Mouse (Mus musculus) T-cell, adult 2 months (primary cell): ENCODE data around the gene Gm19345.

Source experiments
- DNase-seq: peaks from one replicate; pipeline ENCODE4 v3.0.0; 2022; ENCODE audit warnings: low spot score

Gm19345 gene

GRCm38 (mm10) chr7:19829694-19830093 lies 22.1 kb upstream of the Gm19345 start:
- no peak for DNase-seq

GRCm38 (mm10) chr7:19830682-19831156 lies 21.1 kb upstream of the Gm19345 start:
- no peak for DNase-seq

- no peak for DNase-seq
Measured at GRCm38 (mm10) chr7:19831837-19832236, 20.0 kb upstream of the Gm19345 start.

GRCm38 (mm10) chr7:19834055-19834454 lies 17.7 kb upstream of the Gm19345 start:
- no peak for DNase-seq

GRCm38 (mm10) chr7:19836843-19837242 lies 15.0 kb upstream of the Gm19345 start:
- no peak for DNase-seq

- DNase-seq, result no peak
Measured at GRCm38 (mm10) chr7:19840371-19840770, 11.4 kb upstream of the Gm19345 start.

GRCm38 (mm10) chr7:19840936-19841335 lies 10.9 kb upstream of the Gm19345 start:
- no peak for DNase-seq

GRCm38 (mm10) chr7:19841686-19842413 lies 10.0 kb upstream of the Gm19345 start:
- peak; percentile 17 for DNase-seq

- no peak for DNase-seq
Measured at GRCm38 (mm10) chr7:19842885-19843504, 8.8 kb upstream of the Gm19345 start.

GRCm38 (mm10) chr7:19843561-19843960 lies 8.2 kb upstream of the Gm19345 start:
- DNase-seq, result peak; percentile 74

GRCm38 (mm10) chr7:19844521-19845171 lies 7.2 kb upstream of the Gm19345 start:
- DNase-seq, result peak; percentile 54

- no peak for DNase-seq
Measured at GRCm38 (mm10) chr7:19853526-19853925, 1.7 kb downstream of the Gm19345 start.

GRCm38 (mm10) chr7:19855663-19856062 lies 3.9 kb downstream of the Gm19345 start:
- DNase-seq, result no peak

- DNase-seq, result no peak
Measured at GRCm38 (mm10) chr7:19856283-19856682, 4.5 kb downstream of the Gm19345 start.

- DNase-seq, result peak; percentile 35
Measured at GRCm38 (mm10) chr7:19859740-19860139, 7.9 kb downstream of the Gm19345 start.

- no peak for DNase-seq
Measured at GRCm38 (mm10) chr7:19861199-19861598, 9.4 kb downstream of the Gm19345 start, which contains the start of gene Ceacam16. Gene Ceacam16, minus strand, starts transcription at chr7:19861299.

- DNase-seq, result no peak
Measured at GRCm38 (mm10) chr7:19864241-19864640, 12.4 kb downstream of the Gm19345 start.

GRCm38 (mm10) chr7:19865246-19866036 lies 13.6 kb downstream of the Gm19345 start:
- no peak for DNase-seq

- no peak for DNase-seq
Measured at GRCm38 (mm10) chr7:19866490-19866889, 14.7 kb downstream of the Gm19345 start.

- DNase-seq, result no peak
Measured at GRCm38 (mm10) chr7:19867751-19868399, 16.1 kb downstream of the Gm19345 start.

- peak; percentile 22 for DNase-seq
Measured at GRCm38 (mm10) chr7:19871137-19871621, 19.4 kb downstream of the Gm19345 start.
